Mouse (Mus musculus) kidney, adult 11 months (tissue): ENCODE data around the gene Zfp93.
A peak's percentile ranks its signal among the peaks of the same experiment; 100 is the strongest.
"Not testable (repeated sequence)": the region's sequence is repeated elsewhere in the genome, so short reads cannot be mapped to it uniquely, and the experiment has no call there.

Experiments
- DNase-seq: peaks from one replicate; pipeline ENCODE4 v3.0.0; 2022

Zfp93 gene

DNA sequence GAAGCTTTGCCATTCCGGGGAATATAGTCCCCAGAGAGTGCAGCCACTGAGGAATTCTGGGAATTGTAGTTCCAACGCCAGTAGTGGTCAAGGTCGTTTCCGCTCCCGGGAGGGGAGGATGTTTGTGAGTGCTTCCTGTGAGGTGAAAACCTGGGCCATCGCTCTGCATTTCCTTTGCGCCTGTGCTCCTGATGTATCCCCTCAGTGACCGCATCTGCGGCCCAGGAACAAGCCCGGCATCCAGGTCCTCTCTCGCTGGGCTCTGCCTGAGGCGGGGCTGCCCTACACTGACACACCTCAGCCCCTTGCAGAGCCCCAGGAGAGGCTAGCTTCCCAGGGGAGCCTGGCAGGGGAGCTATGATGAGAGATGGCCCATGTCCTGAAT is at the start of gene Zfp93:
Gene Zfp93, plus strand, starts transcription at position 133 of the 385 bp plus-strand sequence.
- DNase-seq: peak; percentile 86

DNA sequence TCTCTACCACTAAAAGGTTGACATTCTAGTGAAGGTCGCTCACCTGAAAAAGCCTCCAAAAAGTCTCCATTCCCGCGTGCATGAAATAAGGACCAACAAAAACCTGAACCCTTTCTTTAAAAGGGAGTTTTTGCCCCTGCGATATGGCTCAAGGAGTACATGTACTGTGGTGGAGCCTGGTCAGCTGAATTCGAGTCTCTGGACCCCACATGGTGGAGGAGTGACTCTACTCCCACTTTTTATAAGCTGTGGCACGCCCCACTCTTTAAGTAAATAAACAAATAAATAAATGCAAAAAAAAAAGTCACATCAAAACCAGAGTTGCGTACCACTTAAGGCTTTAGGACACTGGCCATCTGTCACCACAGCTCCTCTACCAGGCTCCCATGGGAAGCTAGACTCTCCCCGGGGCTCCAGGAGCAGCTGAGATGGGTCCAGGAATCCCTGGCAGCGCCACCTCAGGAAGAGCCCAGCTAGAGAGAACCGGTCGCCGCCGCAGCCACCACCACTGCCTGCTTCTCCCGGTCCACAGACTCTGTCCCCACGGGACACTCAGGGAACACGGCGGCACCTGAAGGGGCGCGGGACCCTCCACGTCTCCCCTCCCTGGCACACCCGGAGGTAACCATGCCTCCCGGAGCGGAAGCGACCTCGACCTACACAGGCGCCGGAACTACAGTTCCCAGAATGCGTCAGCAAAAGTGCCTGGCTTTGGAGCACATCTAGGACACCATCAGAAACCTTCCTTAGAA is 33.0 kb upstream of the Zfp93 start, which contains the start of gene Zfp109:
Gene Zfp109, minus strand, starts transcription at position 521 of the 752 bp plus-strand sequence.
- DNase-seq: peak; percentile 64

DNA sequence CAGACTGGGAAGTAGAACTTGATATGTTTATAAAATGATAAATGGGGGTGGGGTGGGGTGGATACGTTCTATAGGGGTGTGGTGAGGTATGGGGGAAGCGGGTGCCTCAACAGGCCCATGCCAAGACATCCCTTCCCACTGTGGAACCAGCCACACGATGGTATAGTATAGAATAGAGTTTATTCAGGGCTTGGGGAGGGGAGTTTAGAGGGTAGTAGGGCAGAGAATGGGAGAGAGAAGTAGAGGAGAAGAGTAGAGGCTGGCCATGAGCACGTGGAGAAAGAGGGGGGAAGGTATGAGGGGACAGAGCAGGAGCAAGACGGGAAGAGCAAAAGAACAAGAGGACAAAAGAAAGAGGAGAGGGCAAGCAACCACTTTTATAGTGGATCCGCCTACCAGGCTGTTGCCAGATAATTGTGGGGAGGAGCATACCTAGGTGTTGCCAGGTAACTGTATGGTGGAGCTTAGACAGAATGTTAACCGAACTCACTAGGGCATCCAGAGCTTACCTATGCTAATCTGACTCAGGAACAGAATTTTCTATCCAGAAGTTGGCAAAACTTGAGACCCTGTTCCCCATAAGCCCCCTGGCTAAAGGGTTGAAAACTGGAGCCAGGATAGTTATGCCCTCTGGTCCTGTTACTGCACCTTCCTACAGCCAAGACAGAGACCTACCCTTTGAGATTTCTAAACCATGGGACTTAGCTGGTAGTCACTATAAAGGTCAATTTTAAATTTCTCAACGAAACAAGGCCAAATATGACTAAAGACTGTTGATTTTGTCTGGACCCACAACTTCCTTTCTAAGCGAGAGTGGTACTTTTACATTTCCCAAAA is 16.2 kb upstream of the Zfp93 start:
- peak; percentile 19 for DNase-seq

DNA sequence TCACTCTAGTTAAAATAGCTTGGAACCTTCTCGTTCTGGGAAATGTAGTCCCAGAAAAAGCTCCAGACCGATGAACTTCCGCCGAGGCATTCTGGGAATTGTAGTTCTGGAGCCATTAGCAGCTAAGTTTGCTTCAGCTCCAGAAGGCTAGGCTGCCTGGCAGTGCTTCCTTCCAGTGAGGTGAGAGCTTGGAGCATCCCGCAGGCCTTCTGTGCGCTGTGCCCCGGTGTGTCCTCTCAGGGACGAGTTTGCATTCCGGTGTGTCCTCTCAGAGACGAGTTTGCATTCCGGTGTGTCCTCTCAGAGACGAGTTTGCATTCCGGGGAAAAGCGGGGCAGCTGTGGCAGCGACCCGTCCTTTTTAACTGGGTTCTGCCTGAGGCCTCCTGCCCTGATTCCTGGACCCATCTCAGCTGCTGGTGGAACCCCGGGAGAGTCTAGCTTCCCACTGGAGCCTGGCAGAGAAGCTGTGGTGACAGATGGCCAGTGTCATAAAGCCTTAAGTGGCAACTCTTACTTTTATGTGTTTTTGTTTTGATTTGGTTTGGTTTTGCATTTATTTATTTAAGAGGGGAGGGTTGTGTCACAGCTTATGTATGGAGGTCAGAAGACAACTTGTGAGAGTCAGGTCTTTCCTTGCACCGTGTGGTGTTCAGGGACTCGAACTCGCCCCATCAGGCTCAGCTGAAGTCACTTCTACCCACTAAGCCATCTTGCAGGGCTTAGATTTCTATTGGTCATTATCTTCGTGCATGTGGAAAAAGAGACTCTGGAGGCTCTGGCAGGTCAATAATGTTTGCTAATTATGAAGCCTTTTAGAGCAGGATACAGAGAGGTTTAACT is 15.4 kb upstream of the Zfp93 start, which contains the start of gene Zfp108:
Gene Zfp108, plus strand, starts transcription at position 162 of the 842 bp plus-strand sequence.
- peak; percentile 87 for DNase-seq

DNA sequence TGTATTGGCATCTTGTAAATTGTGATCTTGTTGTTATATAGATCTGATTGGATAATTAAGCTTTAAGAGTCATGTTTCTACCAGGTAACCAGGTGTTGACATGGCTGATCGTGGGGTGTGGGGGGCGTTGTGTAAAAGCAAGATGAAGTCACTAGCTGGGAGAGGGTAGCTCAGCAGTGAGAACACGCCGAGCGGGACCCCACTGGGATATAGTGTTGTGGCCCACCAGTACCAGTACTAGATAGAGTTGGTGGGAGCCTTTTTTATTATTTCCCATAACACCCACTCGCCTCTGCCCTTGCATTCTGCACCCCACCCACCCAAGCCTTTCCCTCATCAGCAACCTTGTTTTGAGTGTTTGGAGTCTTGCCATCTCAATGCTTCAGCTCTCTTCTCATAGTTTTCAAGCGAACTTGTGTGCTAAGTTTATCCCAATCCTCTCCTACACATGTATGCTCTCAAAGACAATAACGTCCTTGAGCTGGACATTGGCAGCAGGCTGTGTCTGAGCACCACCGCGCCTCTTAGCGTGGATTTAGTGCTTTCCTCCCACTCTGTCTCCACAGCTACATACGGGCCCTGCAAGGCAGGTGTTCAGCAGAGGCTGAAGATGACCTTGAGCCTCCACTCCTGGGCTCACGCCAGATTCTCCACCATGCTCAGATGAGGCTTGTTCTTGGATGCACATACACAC is 10.8 kb upstream of the Zfp93 start:
- no peak for DNase-seq

DNA sequence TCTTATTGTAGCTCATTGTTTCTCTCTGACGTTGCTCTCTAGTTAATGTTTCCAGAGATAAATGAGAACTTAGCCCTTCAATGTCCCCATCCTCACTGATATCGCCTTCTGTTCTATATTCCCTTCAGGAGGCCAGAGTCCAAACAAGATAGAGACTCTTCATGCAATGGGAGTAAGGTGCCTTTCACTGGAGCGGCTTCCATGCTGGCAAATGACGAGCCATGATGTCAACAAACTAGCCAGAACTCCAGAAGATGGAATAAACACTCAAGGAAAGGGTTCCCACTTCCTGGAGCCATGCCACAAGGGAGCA is 10.3 kb upstream of the Zfp93 start:
- DNase-seq: no peak

DNA sequence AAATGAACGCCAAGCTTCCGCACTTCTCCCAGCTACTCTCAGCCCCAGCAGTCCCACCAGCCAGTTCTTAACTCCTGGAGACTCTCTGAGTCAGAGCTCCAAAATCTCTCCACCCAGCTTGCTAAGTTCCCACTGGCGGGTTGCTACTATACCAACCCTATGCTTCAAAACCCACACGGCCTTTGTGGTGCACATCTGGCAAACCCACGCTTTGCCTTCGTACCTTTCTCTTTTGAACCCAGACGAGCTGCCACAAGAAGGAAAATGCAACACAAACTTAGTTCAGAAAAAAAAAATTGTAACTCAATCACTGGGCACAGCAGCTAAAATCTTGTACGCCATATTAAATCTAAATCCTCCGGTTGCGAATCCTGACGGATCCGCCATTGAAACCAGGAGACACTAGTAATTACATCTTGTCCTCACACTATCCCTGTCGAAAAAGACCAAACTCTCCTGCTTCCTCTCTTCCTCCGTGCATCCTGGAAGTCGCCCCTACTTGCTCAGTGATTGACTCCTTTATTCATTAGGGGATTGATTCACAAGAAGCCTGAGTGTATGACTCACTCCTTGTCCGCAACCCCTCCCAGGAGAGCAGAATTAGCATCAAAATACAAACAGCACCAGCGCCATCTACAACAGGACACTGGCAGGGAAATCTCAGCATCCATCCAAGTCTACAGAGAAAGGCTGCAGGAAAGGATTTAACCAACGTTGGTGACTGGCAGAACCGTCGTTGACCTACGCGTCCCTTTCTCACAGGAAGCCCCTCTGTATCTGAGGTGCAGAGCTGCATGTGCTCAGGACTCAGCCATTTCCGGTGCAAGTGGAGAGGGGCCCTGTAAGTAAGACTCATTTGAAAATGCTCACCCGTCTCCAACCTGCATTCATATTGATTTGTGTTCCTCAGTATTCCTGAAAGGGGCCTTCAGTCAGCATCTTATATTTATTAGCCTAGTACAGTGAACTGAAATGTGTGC is 1.8 kb upstream of the Zfp93 start:
- no peak for DNase-seq

DNA sequence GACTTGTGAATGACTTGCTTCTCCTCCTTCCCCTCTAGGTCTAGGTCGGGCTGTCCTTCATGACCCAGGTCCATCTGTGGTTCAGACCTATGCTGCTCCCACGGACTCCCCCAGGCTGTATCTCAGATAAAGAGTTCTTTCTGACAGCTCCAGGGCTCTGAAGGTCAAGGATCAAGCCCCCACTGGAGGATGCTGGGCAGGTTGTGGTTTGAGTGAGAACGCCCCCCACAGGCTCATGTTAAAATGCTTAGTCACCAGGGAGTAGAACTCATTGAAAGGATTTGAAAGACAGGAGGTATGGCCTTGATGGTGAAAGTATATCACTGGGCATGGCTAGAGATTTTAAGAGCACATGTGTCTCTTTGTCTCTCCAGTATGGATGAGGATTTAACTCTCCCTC is 964 bp upstream of the Zfp93 start:
- DNase-seq: no peak

DNA sequence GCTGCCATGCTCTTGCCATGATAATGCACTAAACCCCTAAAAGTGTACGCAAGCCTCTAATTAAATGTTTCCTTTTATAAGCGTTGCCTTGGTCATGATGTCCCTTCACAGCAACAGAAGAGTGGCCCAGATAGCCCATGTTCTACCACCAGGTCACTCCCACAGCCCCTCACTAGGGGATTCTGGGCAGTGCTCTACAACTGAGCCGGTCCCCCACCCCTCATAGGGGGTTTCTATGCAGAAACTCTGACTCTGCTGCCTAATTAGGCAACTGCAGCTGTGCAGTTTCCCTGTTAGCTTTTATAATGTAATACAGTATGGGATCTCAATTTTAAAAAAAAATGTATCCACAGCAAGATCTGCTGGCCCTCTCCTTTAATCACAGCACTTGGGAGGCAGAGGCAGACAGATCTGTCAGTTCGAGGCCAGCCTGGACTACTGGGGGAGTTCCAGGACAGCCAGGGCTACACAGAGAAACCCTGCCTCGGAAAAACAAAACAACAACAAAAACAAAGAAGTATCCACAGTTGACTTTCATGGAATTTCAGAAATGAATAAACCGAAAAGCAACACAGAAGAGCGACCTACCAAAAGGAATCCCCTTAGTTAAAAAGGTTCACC is 443 bp upstream of the Zfp93 start:
- no peak for DNase-seq

DNA sequence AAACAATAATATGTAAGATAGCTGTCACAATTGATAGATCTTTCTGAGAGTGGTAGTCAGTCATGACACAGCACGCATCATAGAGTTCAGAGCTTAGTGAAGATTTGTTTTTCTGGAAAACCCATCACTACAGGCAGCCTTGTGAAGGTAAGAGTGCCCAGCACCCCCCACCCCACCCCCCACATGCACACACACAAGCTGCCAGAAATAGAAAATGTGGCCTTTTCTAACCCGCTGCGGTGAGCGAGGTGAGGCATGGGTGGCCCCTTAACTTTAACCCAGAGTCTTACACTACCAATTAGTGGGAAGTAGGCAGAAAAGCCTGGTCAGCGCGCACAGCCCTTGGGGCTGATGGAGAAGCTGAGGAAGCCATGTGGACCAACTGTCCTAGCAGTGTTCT is 971 bp downstream of the Zfp93 start:
- DNase-seq: no peak

DNA sequence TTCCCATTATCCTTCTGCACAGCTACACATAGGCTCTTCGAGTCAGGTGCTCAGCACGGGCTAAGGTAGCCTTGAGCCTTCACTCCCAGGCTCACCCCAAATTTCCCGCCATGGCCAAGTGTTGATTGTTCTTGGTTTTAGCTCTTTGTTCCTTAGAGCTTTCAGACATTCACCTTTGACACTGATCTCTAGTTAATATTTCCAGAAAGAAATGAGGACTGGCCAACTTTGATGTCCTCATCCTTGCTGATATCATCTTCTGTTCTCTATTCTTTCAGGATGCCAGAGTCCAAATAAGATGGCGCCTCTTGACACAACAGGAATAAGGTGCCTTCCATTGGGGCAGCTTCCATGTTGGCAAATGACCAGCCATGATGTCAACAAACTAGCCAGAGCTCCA is 4.2 kb downstream of the Zfp93 start:
- no peak for DNase-seq

DNA sequence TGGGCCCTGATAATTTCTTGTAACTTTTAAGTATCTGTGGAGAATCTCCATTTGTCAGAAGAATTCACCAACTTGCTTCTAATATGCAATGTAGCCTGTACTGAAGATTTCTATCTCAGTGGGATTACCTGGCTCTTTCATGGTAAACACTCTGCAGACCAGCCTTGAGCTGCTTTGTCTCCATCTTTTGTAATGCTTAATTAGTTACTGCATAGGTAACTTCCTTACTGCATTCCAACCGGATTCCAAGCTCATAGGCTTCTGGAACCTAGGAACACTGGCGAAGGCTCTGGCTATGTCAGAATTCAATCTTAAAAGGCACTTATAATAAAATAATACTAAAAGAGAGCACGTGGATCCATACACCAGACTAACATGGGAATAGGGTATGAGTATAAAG is 8.6 kb downstream of the Zfp93 start:
- DNase-seq: not testable (repeated sequence)

DNA sequence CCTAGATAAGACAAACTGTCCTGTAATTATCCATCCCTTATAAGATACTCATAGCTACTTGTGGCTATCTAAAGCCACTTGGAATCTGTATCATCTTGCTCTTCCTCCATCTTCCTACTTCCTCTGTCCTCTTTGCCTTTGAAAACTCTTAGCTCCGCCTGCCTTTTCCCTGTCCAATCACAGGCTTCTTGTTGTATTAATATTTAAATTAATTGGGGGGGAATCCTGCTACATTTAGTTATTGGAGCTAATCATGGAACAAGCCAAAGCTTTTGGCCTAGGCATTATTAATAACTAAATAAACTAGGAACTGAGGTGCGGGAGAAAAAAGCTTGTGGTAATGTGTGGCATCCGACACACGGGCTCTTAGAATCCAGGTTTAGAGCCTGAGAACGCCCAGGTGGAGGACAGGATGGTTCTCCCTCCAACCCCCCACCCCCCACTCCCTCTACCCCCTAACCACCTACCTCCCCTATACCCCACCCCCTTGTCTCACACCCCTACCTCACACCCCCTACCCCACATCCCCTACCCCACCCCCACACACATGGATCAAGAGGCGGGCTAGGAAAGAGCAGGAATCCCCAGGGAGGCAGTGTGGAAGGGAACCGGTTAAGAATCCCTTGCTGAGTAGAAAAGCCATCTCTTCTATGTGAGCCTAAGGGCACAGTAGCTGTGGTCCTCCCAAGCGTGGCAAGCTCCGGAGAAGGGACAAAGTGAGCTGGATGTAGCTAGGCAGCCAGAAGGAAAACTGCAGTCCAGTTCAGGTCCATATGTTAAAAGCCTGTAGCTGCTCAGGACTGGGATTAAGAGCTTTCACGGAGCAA is 10.0 kb downstream of the Zfp93 start:
- no peak for DNase-seq

DNA sequence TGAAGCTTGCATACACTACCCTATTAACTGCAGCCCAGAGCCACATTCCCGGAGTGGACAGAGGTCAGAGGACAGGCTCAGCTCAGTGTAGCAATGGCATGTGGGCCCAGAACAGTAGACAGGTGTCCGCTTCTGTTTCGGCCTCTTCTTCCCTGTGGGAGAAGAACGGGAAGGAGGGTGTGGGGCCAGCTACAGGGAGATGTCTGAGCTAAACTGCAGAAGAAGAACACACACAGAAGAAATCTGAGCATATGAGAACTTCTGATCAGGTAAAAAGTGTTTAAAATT is 10.6 kb downstream of the Zfp93 start:
- peak; percentile 42 for DNase-seq

DNA sequence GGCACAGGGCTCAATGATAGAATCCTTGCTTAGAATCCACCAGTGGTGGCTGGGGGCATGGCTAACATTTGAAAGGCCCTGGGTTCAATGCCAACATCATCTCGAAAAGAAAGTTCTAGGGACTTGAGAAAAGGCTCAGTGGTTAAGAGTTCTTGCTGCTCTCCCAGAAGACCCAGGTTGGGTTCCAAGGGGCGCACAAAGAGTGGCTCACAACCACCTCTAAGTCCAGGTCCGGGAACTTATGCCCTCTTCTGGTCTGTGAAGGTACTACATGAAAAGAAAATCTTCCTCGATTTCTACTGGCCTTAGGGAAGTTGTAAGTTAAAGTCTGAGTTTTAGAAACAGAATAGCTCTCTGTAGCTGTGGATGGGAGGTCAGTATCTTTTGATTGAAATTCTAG is 15.9 kb downstream of the Zfp93 start:
- DNase-seq: no peak

DNA sequence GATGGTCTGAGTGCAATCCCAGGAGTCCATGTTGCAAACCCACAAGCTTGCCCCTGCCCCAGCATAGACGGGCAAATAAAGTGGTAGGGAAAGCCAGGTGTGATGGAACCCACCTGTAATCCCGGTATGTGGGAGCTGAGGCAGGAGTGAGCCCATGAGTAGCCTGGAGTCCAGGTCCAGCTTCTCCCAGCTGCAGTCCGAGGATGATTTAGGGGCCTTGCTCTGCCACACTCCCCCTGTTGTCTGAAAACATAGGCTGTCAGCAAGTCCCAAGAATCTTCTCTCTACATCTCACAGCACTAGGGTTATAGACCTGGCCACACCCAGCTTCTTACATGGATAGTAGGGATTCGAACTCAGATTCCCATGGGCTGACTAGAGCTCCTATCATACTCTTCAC is 16.7 kb downstream of the Zfp93 start:
- no peak for DNase-seq

DNA sequence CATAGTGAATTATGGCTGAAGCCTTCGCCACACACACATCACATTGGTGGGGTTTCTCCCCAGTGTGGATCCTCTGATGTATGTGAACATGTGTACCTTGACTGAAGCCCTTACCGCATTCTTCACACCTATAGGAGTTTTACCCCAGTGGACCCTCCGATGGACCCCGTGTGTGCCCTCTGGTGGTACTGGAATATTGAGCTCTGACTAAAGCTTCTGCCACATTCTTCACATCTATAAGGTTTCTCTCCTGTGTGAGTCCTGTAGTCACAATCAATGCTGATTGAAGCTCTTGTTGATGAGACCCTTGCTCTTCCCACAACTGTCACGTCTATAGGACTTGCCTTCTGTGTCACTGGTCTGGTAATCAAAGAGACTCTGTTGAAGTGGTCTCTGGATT is 17.4 kb downstream of the Zfp93 start:
- DNase-seq: no peak

DNA sequence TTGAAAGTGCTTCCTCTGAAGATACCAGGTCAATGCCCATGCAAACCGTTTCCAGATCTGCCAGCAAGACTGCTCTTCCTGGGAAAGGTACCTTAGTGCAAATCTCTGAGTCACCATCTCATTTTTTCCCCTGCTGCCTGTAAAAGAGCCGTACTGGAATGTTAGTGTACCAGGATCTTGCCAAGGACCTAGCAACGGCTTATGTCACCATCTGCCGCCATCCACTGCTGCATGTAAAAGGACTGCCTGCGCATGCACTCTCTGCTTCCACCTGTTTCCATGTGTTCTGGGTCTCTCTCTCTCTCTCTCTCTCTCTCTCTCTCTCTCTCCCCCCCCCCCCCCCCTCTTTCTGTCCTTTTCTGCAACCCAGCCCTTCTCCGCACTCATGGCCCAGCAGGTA is 18.3 kb downstream of the Zfp93 start:
- DNase-seq: no peak

DNA sequence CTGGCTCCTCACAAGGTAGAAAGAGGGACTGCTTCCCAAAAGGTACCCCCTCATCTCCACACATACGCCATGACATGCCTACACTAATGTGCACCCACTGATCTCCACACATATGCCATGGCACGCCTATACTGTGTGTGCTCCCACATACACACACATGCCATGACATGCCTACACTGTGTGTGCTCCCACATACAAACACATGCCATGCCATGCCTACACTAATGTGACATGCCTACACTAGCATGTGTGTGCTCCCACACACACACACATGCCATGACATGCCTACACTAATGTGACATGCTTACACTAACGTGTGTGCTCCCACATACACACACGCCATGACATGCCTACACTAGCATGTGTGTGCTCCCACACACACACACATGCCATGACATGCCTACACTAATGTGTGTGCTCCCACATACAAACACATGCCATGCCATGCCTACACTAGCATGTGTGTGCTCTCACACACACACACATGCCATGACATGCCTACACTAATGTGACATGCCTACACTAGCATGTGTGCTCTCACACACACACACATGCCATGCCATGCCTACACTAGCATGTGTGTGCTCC is 20.0 kb downstream of the Zfp93 start:
- no peak for DNase-seq
